Mouse (Mus musculus) activated CD4-positive, CD25-positive, alpha-beta regulatory T cell, adult 9 weeks (primary cell): ENCODE results near the gene Nr6a1. TPM values are rescaled to one million over a fixed set of nuclear protein-coding genes. Genes with fewer than 3 reads are reported as not detected.

Experiments used
- polyA plus RNA-seq: library from polyadenylated mRNA; unstranded; fragments of 100-300 nt; shearing (Covaris generic); gene quantifications from one replicate; pipeline ENCODE4 v1.2.1, GENCODE M21; 2017

Gene Nr6a1
- polyA plus RNA-seq, result 0.68 TPM

DNA sequence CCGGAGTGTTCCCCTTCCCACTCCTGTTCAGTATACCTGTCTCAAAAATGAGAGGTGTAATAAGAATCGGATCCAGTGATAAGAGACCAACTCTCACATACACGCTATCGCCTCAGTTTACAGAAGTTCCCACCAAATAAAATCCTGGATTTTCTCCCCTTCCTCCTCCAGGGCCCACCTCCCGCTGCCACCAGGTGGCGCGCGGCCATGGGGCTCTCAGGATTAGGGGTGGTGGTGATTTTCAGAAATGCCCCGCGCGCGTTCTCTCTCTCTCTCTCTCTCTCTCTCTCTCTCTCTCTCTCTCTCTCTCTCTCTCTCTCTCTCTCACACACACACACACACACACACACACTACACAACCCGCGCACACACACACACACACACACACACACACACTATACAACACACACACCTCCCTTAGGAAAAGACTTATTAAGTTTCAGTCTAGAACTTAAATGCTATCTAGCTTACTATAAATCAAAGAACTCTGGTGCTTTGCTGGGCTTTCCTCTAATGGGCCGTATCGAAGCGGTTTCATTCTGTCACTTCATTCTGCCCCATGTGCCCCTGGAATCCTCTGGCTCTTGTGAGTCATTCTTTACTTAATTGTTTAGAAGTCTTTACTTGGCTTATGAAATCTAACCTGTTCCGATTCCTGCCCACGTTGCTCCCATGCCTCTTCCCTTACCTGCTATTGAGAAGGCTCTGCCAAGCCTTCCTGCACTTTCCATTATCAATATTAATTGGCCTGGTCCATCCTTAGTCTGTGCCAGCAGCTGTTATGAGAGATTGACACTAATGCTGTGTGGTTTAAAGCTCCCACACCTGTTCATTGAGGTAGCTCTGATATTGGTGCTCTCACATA is at the start of gene Nr6a1:
Gene Nr6a1 (minus strand): TSS at position 574 of the 865 bp plus-strand sequence.

DNA sequence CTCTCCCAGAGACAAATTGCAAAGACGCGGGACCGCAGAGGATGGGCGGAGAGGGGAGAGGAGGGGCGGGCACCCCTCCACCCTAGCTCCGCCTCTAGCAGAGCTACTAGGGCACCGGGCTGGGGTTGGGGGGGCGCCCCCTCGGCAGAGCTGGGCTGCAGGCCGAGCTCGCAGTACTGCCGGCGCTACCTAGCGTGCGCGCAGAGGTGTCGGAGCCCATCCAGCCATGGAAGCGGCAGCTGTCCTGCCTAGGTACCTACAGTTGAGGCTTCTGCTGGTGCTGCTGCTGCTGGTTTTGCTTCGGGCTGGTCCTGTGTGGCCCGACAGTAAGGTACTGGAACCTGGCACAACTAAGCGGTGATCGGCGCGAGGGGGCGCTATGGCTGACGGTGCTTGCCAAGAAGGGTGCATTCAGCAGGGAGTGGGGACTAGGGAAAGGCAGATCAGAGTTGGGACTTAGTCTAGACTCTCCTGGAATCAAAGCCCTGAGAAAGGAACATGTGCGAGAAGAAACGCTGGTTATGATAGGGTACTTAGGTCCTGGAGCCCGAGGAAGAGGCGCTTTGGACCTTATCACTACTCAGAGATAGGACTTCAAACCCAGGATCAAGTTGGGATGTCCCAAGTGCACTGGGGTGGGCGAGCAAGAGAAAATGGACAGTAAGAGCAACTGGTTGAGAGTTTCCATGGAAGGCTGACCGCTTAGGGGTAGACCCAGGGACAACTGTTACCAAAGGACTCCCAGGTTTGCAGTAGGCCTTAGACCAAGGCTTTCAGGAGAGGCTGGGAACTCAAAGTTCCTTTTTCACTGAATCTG is 4.6 kb upstream of the Nr6a1 start, which contains the start of gene Olfml2a:
Gene Olfml2a (plus strand): TSS at position 128 of the 817 bp plus-strand sequence.

GRCm38 (mm10) chr2:38714324-38714723 is 213.2 kb downstream of the Nr6a1 start, which contains the start of gene Nr5a1:
Gene Nr5a1 (minus strand): TSS chr2:38714542.

Other genes starting within 250 kb of the Nr6a1 start
- not detected for gene Nr5a1, start 213.1 kb downstream of the Nr6a1 start, polyA plus RNA-seq
- not detected for gene Olfml2a, start 4.3 kb upstream of the Nr6a1 start, polyA plus RNA-seq
- gene Wdr38, start 69.8 kb upstream of the Nr6a1 start, polyA plus RNA-seq, result 1.0 TPM
- gene Arpc5l, start 77.7 kb upstream of the Nr6a1 start, polyA plus RNA-seq, result 222 TPM
- 479 TPM for gene Rpl35, start 77.9 kb upstream of the Nr6a1 start, polyA plus RNA-seq
- 40.1 TPM for gene Golga1, start 137.9 kb upstream of the Nr6a1 start, polyA plus RNA-seq